Mouse (Mus musculus) G1E (cell line): ENCODE measurements at regions not wholly inside any gene's neighbourhood (a gene's known extent, or its start where the extent isn't known, plus 50 kb on each side); places are given as distances from the start of the nearest gene placed in this dataset.
"Not testable (repeated sequence)": the region's sequence is repeated elsewhere in the genome, so short reads cannot be mapped to it uniquely, and the experiment has no call there.

Source experiments
- CTCF ChIP-seq: IDR thresholded peaks from 2 replicates; pipeline ENCODE4 v1.5.1; 2012; ENCODE audit warnings: low read depth, low read length, inconsistent platforms, mixed read lengths
- GATA1 ChIP-seq: IDR thresholded peaks from 2 replicates; pipeline ENCODE4 v1.6.1; 2012; ENCODE audit warnings: borderline replicate concordance, low read length, inconsistent platforms, mixed read lengths
- POLR2AphosphoS5 ChIP-seq: IDR thresholded peaks from 2 replicates; pipeline ENCODE4 v1.6.1; 2012; ENCODE audit warnings: low read depth, low read length, inconsistent platforms; ENCODE audit not compliant: insufficient replicate concordance
- TAL1 ChIP-seq: conservative IDR thresholded peaks from 2 replicates; pipeline ENCODE4 v1.6.1; 2012; ENCODE audit warnings: low read depth, low read length, inconsistent platforms, mixed read lengths

DNA sequence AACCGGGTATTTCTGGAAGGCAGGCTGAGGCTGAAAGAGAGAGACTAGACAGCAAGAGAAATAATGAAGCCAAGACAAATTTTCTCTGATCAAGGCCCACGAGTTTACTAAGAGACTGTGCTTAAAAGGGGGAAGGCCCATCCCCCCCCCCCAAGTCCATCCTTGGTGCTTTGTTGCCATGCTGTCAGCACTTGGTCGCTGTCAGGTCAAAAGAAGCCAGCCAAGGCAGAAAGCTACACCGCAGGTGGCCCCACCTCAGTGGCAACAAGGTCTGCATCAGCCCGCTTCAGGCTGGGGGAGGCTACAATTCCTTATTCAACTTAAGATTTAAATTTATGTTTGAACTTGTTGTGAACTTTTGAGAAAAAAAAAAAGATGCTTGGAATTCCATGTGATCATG is 84.3 kb downstream of the Alg10b start:
- not testable (repeated sequence) for TF ChIP-seq CTCF, GATA1, TAL1, POLR2AphosphoS5
